Mouse (Mus musculus): ENCODE results near the gene Insig2. TPM values are rescaled to one million over a fixed set of nuclear protein-coding genes. Genes with fewer than 3 reads are reported as not detected.

The Insig2 gene
- 34.9 and 42.8 TPM in 2 replicates for polyA plus RNA-seq (2015; fragmentation: Nextera tagmentation; extraction: Ambion mirVana)

GRCm38 (mm10) chr1:121332485-121332884 lies at the start of gene Insig2:
TSS of gene Insig2 (minus strand) at chr1:121332589.
- Histone ChIP-seq H3K36me3 (ENCODE audit: control insufficient read depth, insufficient read depth, low read length) (no peaks in the 10 kb centered on the region), H3K4me2 (replicated peaks; ENCODE audit: low read depth) (no peak within 1 kb of the TSS), H3K9ac (ENCODE audit: low read length) (no peak within 1 kb of the TSS), H3K27me3 (ENCODE audit: control insufficient read depth, insufficient read depth, low read length) (no peaks in the 10 kb centered on the region), H3K4me1 (replicated peaks; ENCODE audit: control insufficient read depth, insufficient read depth) (no peaks in the 10 kb centered on the region), H3K27ac (replicated peaks) (no peak within 1 kb of the TSS), H3K9me3 (ENCODE audit: control insufficient read depth, low read length) (no peaks in the 10 kb centered on the region), H3K4me3 (ENCODE audit: low read depth, low read length) (no peak within 1 kb of the TSS)
- WGBS, result 76% methylated on average over 1 of the region's 1 CpGs
- TF ChIP-seq EP300 (optimal IDR thresholded peaks at IDR 0.05) (no peak), CTCF (IDR thresholded peaks at IDR 0.05; ENCODE audit: low read depth) (no peak)
- DNase-seq (ENCODE audit: low spot score) (no peak), ATAC-seq (ENCODE audit: low FRiP score, low TSS enrichment) (no peak)

- Histone ChIP-seq H3K36me3 (ENCODE audit: control insufficient read depth, insufficient read depth, low read length) (no peaks in the 10 kb centered on the region), H3K4me1 (replicated peaks; ENCODE audit: control insufficient read depth, insufficient read depth) (no peaks in the 10 kb centered on the region), H3K27ac (replicated peaks) (no peak overlapping the region), H3K4me2 (replicated peaks; ENCODE audit: low read depth) (no peak overlapping the region), H3K4me3 (ENCODE audit: low read depth, low read length) (no peak overlapping the region), H3K9ac (ENCODE audit: low read length) (no peak overlapping the region), H3K9me3 (ENCODE audit: control insufficient read depth, low read length) (no peaks in the 10 kb centered on the region), H3K27me3 (ENCODE audit: control insufficient read depth, insufficient read depth, low read length) (no peaks in the 10 kb centered on the region)
- DNase-seq (ENCODE audit: low spot score), result no peak
- no peak for ATAC-seq (ENCODE audit: low FRiP score, low TSS enrichment)
- no peak for TF ChIP-seq EP300 (optimal IDR thresholded peaks at IDR 0.05)
- TF ChIP-seq CTCF (IDR thresholded peaks at IDR 0.05; ENCODE audit: low read depth), result no peak
- 81% methylated on average over 3 of the region's 3 CpGs for WGBS
These were observed 49.2 kb upstream of the Insig2 start for GRCm38 (mm10) chr1:121381562-121381961.

- Histone ChIP-seq H3K4me2 (replicated peaks; ENCODE audit: low read depth) (no peak overlapping the region), H3K4me3 (ENCODE audit: low read depth, low read length) (no peak overlapping the region), H3K9me3 (ENCODE audit: control insufficient read depth, low read length) (no peaks in the 10 kb centered on the region), H3K27me3 (ENCODE audit: control insufficient read depth, insufficient read depth, low read length) (no peaks in the 10 kb centered on the region), H3K9ac (ENCODE audit: low read length) (no peak overlapping the region), H3K27ac (replicated peaks) (no peak overlapping the region), H3K36me3 (ENCODE audit: control insufficient read depth, insufficient read depth, low read length) (no peaks in the 10 kb centered on the region), H3K4me1 (replicated peaks; ENCODE audit: control insufficient read depth, insufficient read depth) (no peaks in the 10 kb centered on the region)
- 82% methylated on average over 3 of the region's 3 CpGs for WGBS
- TF ChIP-seq EP300 (optimal IDR thresholded peaks at IDR 0.05), result no peak
- DNase-seq (ENCODE audit: low spot score), result no peak
- ATAC-seq (ENCODE audit: low FRiP score, low TSS enrichment), result peak; percentile 53; the same call in 1 of the 2 replicates
These were observed 47.6 kb upstream of the Insig2 start for GRCm38 (mm10) chr1:121380033-121380432.

- no peak for DNase-seq (ENCODE audit: low spot score)
- 63% methylated on average over 2 of the region's 2 CpGs for WGBS
- ATAC-seq (ENCODE audit: low FRiP score, low TSS enrichment), result no peak
These were observed 45.5 kb upstream of the Insig2 start for GRCm38 (mm10) chr1:121377901-121378300.

GRCm38 (mm10) chr1:121377410-121377809 lies 45.0 kb upstream of the Insig2 start:
- DNase-seq (ENCODE audit: low spot score), result no peak
- H3K36me3 ChIP-seq (ENCODE audit: control insufficient read depth, insufficient read depth, low read length), result no peaks in the 10 kb centered on the region
- H3K27me3 ChIP-seq (ENCODE audit: control insufficient read depth, insufficient read depth, low read length), result no peaks in the 10 kb centered on the region
- H3K4me2 ChIP-seq (replicated peaks; ENCODE audit: low read depth), result no peak overlapping the region
- no peak for TF ChIP-seq EP300 (optimal IDR thresholded peaks at IDR 0.05)
- TF ChIP-seq CTCF (IDR thresholded peaks at IDR 0.05; ENCODE audit: low read depth), result no peak
- H3K4me1 ChIP-seq (replicated peaks; ENCODE audit: control insufficient read depth, insufficient read depth), result no peaks in the 10 kb centered on the region
- H3K4me3 ChIP-seq (ENCODE audit: low read depth, low read length), result no peak overlapping the region
- 37% methylated on average over 1 of the region's 1 CpGs for WGBS
- no peaks in the 10 kb centered on the region for H3K9me3 ChIP-seq (ENCODE audit: control insufficient read depth, low read length)
- no peak overlapping the region for H3K9ac ChIP-seq (ENCODE audit: low read length)
- ATAC-seq (ENCODE audit: low FRiP score, low TSS enrichment), result no peak
- no peak overlapping the region for H3K27ac ChIP-seq (replicated peaks)

More at GRCm38 (mm10) chr1:121377901-121378300, 45.5 kb upstream of the Insig2 start:
- Histone ChIP-seq H3K27ac (replicated peaks) (no peak overlapping the region), H3K4me2 (replicated peaks; ENCODE audit: low read depth) (no peak overlapping the region), H3K4me1 (replicated peaks; ENCODE audit: control insufficient read depth, insufficient read depth) (no peaks in the 10 kb centered on the region), H3K36me3 (ENCODE audit: control insufficient read depth, insufficient read depth, low read length) (no peaks in the 10 kb centered on the region), H3K27me3 (ENCODE audit: control insufficient read depth, insufficient read depth, low read length) (no peaks in the 10 kb centered on the region), H3K4me3 (ENCODE audit: low read depth, low read length) (no peak overlapping the region), H3K9ac (ENCODE audit: low read length) (no peak overlapping the region), H3K9me3 (ENCODE audit: control insufficient read depth, low read length) (no peaks in the 10 kb centered on the region)
- TF ChIP-seq EP300 (optimal IDR thresholded peaks at IDR 0.05) (no peak), CTCF (IDR thresholded peaks at IDR 0.05; ENCODE audit: low read depth) (no peak)

GRCm38 (mm10) chr1:121373631-121374030 lies 41.2 kb upstream of the Insig2 start:
- no peaks in the 10 kb centered on the region for H3K4me1 ChIP-seq (replicated peaks; ENCODE audit: control insufficient read depth, insufficient read depth)
- H3K36me3 ChIP-seq (ENCODE audit: control insufficient read depth, insufficient read depth, low read length), result no peaks in the 10 kb centered on the region
- TF ChIP-seq EP300 (optimal IDR thresholded peaks at IDR 0.05) (no peak), CTCF (IDR thresholded peaks at IDR 0.05; ENCODE audit: low read depth) (no peak)
- no peaks in the 10 kb centered on the region for H3K27me3 ChIP-seq (ENCODE audit: control insufficient read depth, insufficient read depth, low read length)
- DNase-seq (ENCODE audit: low spot score) (no peak), ATAC-seq (ENCODE audit: low FRiP score, low TSS enrichment) (no peak)
- H3K9me3 ChIP-seq (ENCODE audit: control insufficient read depth, low read length), result no peaks in the 10 kb centered on the region
- H3K4me2 ChIP-seq (replicated peaks; ENCODE audit: low read depth), result no peak overlapping the region
- no peak overlapping the region for H3K4me3 ChIP-seq (ENCODE audit: low read depth, low read length)
- 80% methylated on average over 2 of the region's 2 CpGs for WGBS
- H3K27ac ChIP-seq (replicated peaks), result no peak overlapping the region
- H3K9ac ChIP-seq (ENCODE audit: low read length), result no peak overlapping the region

Measured in stomach, postnatal 0 days (tissue).